Mouse (Mus musculus): ENCODE results near the gene Pdzd7. TPM values are rescaled to one million over a fixed set of nuclear protein-coding genes. Genes with fewer than 3 reads are reported as not detected.

The Pdzd7 gene
- polyA plus RNA-seq, 1 experiment: 0.02 TPM

DNA sequence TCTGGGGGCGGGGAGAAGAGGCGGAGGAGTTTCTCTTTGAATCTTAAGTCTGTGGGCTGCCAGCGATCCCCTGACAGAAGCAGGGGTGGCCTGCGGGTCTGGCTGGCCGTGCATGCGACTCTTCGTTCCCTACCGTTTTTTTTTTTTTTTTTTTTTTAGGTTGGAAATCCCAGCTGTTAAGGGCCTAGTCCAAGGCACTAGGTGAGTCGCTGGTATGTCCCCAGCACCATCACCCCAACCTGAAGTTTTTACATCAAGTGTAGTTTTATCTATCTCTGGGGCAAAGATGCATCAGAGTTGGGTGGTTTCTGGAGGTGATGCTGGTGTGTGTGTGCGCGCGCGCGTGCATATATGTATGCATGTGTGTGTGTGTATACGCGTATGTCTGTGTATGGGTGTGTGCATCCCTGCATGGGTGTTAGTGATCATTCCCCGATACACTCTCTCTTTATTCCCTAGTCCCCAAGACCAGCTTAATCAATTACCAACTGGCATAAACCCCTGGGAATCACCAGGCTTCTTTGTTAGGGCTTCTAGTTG, 30.6 kb upstream of the Pdzd7 start:
- H3K9me3 ChIP-seq: no peaks in the 10 kb centered on the region
- no peak for TF ChIP-seq GATA1 (IDR thresholded peaks at IDR 0.05; ENCODE audit: borderline replicate concordance, low read length)
- no peak for TF ChIP-seq FLI1 (IDR thresholded peaks at IDR 0.05; ENCODE audit: low read length)
- no peaks in the 10 kb centered on the region for H3K36me3 ChIP-seq (replicated peaks; ENCODE audit: low read length)
- peak overlapping the region; percentile 97 for H3K4me3 ChIP-seq (replicated peaks)
- H3K4me1 ChIP-seq: peaks cover 89% of the 10 kb centered on the region
- peaks cover 39% of the 10 kb centered on the region for H3K27me3 ChIP-seq (replicated peaks)

DNA sequence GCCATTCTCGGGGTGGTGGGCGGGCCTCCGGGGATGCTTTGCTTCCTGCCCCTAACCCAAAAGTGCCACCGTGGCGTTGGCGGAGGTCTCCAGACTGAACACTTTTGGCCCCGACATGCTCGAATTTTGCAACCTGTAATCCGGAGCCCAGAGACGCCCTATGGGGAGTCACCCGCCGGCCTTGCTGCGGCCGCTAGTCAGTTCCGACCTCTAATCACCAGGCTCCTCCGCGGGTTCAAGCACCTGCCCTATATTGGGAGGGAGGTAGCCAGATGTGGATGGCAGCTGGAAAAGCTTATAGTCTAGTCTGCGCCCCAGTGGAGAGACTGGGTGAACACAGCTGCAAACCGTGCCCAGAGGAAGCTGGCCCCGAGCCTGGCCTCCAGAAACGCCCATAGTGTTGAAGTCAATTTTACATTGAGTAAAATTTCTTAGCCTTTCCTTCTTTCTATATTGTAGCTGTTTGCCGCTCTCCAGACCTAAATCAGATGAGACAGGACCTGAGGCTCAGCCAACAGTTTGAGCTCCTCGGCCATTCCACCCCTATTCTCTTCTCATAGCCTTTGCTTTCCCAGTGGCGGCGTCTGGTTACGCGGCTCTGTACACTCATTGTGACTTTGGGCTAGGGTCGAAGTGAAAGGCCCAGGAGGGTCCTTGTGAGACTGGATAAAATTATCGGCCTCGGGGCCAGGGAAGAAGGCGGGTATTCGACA, 30.0 kb upstream of the Pdzd7 start:
- TF ChIP-seq GATA1 (IDR thresholded peaks at IDR 0.05; ENCODE audit: borderline replicate concordance, low read length) (no peak), FLI1 (IDR thresholded peaks at IDR 0.05; ENCODE audit: low read length) (no peak)
- Histone ChIP-seq H3K9me3 (no peaks in the 10 kb centered on the region), H3K36me3 (replicated peaks; ENCODE audit: low read length) (no peaks in the 10 kb centered on the region), H3K4me1 (peaks cover 89% of the 10 kb centered on the region), H3K4me3 (replicated peaks) (peak overlapping the region; percentile 97), H3K27me3 (replicated peaks) (peaks cover 34% of the 10 kb centered on the region)

DNA sequence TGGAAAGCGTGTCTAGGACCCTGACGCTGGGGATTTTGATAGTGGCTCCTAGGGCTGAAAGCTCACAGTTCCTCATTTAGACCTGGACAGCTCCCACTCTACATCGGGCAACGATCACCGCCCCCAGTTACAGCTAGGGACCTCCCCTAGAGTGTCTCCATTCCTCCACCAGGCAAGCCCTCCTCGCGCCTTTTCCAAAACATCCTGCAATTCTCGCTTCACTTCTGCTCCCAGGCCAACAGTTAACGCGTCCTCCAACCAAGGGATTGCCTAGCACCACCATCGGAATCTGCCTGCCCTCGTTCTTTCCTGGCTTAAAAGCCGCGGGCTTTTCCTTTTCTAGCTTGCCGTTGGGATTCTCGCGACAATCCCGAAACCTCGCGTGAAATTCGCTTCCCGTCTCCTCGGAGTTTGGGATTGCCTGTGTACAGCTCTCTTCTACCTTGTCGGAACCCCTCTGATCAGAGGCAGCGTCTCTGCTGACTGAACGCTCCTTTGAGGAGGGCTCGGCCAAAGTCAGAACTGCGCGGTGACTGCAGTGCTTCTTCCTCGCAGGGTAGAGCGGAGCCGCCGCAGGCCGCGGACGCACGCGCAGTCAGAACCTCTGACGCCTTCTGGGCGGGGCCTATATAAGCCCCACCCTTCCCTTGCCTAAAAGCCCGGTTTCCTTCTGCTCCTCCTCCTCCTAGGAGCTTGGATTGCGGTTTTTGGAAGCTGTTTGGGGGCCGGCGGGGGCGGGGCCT, 29.2 kb upstream of the Pdzd7 start, which contains the start of gene Kazald1:
Gene Kazald1, plus strand, starts transcription at position 662 of the 743 bp plus-strand sequence.
- no peaks in the 10 kb centered on the region for H3K36me3 ChIP-seq (replicated peaks; ENCODE audit: low read length)
- peaks cover 84% of the 10 kb centered on the region for H3K4me1 ChIP-seq
- no peaks in the 10 kb centered on the region for H3K9me3 ChIP-seq
- peak within 1 kb of the TSS; percentile 97 for H3K4me3 ChIP-seq (replicated peaks)
- TF ChIP-seq GATA1 (IDR thresholded peaks at IDR 0.05; ENCODE audit: borderline replicate concordance, low read length): no peak
- peak; percentile 35; the same call in 1 of the 2 replicates for TF ChIP-seq FLI1 (IDR thresholded peaks at IDR 0.05; ENCODE audit: low read length)
- H3K27me3 ChIP-seq (replicated peaks): peaks cover 28% of the 10 kb centered on the region

DNA sequence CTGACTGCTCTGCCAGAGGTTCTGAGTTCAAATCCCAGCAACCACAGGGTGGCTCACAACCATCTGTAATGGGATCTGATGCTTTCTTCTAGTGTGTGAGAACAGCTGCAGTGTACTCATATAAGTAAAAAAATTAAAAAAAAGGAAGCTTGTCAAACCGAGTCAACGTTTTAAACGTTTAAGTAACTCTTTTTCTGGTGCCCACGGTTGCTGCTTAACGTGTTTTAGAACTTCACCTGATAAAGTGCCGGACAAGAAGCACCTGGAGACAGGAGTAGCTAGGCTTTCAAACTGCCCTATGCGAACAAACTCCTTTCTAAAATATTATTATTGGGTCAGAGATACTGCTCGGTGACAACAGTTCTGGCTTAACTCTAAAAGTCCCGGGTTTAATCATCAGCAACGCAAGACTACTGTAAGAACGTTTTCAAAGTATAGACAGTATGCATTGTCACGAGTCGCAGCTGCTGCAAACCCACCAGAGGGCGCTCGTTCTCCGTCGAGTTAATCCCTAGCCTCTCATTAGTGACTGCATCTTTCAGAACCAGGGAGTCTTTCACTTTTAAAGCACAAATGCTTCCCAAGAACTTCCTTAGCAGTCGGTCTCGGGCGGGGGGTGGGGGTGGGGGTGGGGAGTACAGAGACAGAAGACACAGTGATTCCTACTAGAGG, 28.5 kb upstream of the Pdzd7 start:
- Histone ChIP-seq H3K4me3 (replicated peaks) (peak overlapping the region; percentile 97), H3K27me3 (replicated peaks) (peaks cover 27% of the 10 kb centered on the region), H3K36me3 (replicated peaks; ENCODE audit: low read length) (no peaks in the 10 kb centered on the region), H3K4me1 (peaks cover 77% of the 10 kb centered on the region), H3K9me3 (no peaks in the 10 kb centered on the region)
- TF ChIP-seq FLI1 (IDR thresholded peaks at IDR 0.05; ENCODE audit: low read length): no peak
- no peak for TF ChIP-seq GATA1 (IDR thresholded peaks at IDR 0.05; ENCODE audit: borderline replicate concordance, low read length)

DNA sequence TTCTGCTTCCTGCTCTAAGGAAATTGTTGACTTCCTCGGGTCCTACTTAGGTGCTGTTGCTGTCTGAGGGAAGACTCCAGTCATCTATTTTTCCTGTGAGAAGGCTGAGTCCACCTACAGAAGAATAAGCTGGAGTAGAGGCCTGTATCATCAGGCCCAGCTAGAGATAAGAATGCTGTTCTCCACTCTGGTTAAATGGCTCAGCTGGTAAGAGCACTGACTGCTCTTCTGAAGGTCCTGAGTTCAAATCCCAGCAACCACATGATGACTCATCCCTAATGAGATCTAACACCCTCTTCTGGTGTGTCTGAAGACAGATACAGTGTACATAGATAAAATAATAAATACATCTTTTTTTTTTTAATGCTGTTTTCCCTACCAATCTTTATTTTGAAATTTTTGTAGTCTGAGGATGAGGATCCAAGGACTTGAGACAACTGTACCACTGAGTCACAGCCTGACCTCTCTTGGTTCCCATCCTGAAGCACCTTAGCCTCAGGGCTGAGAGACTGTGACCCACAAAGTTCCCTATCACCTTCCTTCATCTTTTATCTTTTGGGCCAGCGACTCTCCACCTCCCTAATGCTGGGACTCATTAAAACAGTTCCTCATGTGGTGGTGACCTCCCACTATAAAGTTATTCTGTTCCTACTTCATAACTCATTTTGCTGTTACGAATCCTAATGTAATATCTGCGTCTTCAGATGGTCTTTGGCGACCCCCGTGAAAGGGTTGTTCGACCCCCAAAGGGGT, 22.4 kb upstream of the Pdzd7 start:
- Histone ChIP-seq H3K27me3 (replicated peaks) (no peaks in the 10 kb centered on the region), H3K4me1 (peaks cover 46% of the 10 kb centered on the region), H3K36me3 (replicated peaks; ENCODE audit: low read length) (no peaks in the 10 kb centered on the region), H3K9me3 (no peaks in the 10 kb centered on the region), H3K4me3 (replicated peaks) (no peak overlapping the region)
- TF ChIP-seq GATA1 (IDR thresholded peaks at IDR 0.05; ENCODE audit: borderline replicate concordance, low read length): no peak
- no peak for TF ChIP-seq FLI1 (IDR thresholded peaks at IDR 0.05; ENCODE audit: low read length)

DNA sequence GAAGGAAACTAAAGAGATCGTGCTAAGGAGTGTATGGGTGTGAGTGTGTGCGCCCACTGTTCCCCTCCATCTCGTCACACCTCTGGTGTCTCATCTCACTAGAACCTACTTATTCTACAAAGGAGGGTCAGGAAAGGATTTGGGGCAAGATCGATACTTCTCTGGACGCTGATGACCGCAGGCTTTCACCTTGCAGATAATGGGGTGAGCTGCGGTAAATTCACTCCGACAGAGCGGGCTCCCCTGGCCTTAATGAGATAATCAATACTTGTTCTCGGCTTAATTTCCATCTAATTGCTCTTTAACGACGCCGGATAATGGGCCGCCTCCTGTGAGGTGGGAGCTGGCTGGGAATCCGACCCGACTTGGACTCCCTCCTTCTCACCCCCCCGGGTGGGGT, 21.7 kb upstream of the Pdzd7 start:
- peaks cover 43% of the 10 kb centered on the region for H3K4me1 ChIP-seq

DNA sequence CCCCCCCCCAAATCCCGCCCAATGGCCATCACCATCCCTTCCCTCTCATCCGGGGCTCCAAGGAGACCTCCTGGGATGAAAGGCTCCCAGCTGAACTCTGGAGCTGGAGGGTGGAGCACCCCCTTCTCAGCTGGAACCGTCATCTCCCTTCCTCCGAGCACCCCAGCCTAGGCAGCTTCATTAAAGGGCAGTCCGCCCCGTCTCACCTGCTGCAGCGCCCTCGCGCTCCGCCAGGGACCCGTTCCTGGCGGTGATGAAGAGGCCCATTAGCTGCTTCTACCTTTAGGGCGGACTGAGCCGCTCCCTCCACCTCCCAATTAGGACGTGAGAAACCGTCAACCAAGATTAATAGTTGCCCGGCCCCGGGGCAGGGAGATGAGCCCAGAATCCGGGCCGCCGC, 19.7 kb upstream of the Pdzd7 start:
- H3K4me3 ChIP-seq (replicated peaks): no peak overlapping the region
- peaks cover 38% of the 10 kb centered on the region for H3K4me1 ChIP-seq

More for the DNA sequence above, 21.7 kb upstream of the Pdzd7 start:
- no peak for TF ChIP-seq FLI1 (IDR thresholded peaks at IDR 0.05; ENCODE audit: low read length)
- TF ChIP-seq GATA1 (IDR thresholded peaks at IDR 0.05; ENCODE audit: borderline replicate concordance, low read length): no peak
- Histone ChIP-seq H3K4me3 (replicated peaks) (no peak overlapping the region), H3K27me3 (replicated peaks) (no peaks in the 10 kb centered on the region), H3K9me3 (peaks cover 5% of the 10 kb centered on the region; the same call in 1 of the 2 replicates), H3K36me3 (replicated peaks; ENCODE audit: low read length) (peaks cover 5% of the 10 kb centered on the region)

DNA sequence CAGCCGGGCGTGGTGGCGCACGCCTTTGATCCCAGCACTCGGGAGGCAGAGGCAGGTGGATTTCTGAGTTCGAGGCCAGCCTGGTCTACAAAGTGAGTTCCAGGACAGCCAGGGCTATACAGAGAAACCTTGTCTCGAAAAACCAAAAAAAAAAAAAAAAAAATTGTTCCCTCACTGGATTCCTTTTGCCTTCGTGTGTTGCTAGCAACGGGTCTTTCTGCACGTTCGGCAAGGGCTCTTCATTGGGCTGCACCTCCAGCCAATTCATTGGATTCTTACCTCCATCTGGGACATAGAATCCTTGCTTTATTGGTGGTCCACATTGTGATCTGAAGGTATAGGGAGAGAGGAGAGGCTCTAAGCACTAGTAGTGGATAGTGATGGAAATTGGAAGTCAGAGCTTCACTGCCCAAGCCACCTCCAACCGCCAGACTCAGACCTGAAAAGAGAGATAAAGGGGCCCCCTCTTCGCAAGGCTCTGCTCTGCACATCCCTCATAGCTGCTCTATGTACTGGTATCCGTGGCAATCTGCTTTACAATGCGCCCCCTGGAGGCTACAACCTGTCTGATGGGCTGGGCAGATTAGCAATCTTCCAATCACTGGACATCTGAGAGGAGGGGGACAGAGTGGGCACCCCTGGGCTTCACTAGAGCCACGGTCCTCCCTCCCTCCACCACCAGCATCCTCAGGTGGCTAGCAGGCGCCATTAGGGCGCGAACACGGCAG, 18.2 kb upstream of the Pdzd7 start:
- H3K4me1 ChIP-seq: peaks cover 44% of the 10 kb centered on the region
- H3K9me3 ChIP-seq: peaks cover 5% of the 10 kb centered on the region; the same call in 1 of the 2 replicates
- H3K27me3 ChIP-seq (replicated peaks): no peaks in the 10 kb centered on the region
- H3K4me3 ChIP-seq (replicated peaks): no peak overlapping the region
- TF ChIP-seq GATA1 (IDR thresholded peaks at IDR 0.05; ENCODE audit: borderline replicate concordance, low read length) (no peak), FLI1 (IDR thresholded peaks at IDR 0.05; ENCODE audit: low read length) (no peak)
- H3K36me3 ChIP-seq (replicated peaks; ENCODE audit: low read length): peaks cover 6% of the 10 kb centered on the region

More for the DNA sequence above, 19.7 kb upstream of the Pdzd7 start:
- H3K27me3 ChIP-seq (replicated peaks): no peaks in the 10 kb centered on the region
- no peak for TF ChIP-seq FLI1 (IDR thresholded peaks at IDR 0.05; ENCODE audit: low read length)
- no peak for TF ChIP-seq GATA1 (IDR thresholded peaks at IDR 0.05; ENCODE audit: borderline replicate concordance, low read length)
- peaks cover 5% of the 10 kb centered on the region; the same call in 1 of the 2 replicates for H3K9me3 ChIP-seq
- peaks cover 6% of the 10 kb centered on the region for H3K36me3 ChIP-seq (replicated peaks; ENCODE audit: low read length)

Measured in megakaryocyte, embryonic 14.5 days (primary cell).